Mouse (Mus musculus) liver (tissue): ENCODE data around the gene C1qtnf12.

Experiments
- DNase-seq: peaks from one replicate; pipeline ENCODE4 v3.0.0-alpha.2; 2020; ENCODE audit warnings: mixed read lengths

Gene C1qtnf12

GRCm38 (mm10) chr4:156008369-156008768 lies 46.3 kb downstream of the C1qtnf12 start:
- no peak for DNase-seq

GRCm38 (mm10) chr4:156013637-156014036 lies 51.5 kb downstream of the C1qtnf12 start, which contains the start of gene Tnfrsf4:
Gene Tnfrsf4 (plus strand): TSS chr4:156013843.
- DNase-seq: no peak

- DNase-seq: no peak
Measured at GRCm38 (mm10) chr4:156014436-156014835, 52.3 kb downstream of the C1qtnf12 start.
